Mouse (Mus musculus) right cerebral cortex, postnatal 25 days (tissue): ENCODE data around the gene Edf1.
A peak's percentile ranks its signal among the peaks of the same experiment; 100 is the strongest.

Experiments used
- DNase-seq: peaks from one replicate; pipeline ENCODE4 v3.0.0; 2022

Edf1 gene

GRCm38 (mm10) chr2:25583120-25583481 lies 25.5 kb downstream of the Edf1 start:
- no peak for DNase-seq

GRCm38 (mm10) chr2:25583571-25583970 lies 25.9 kb downstream of the Edf1 start:
- DNase-seq, result no peak

GRCm38 (mm10) chr2:25584152-25584551 lies 26.5 kb downstream of the Edf1 start:
- DNase-seq, result no peak

- no peak for DNase-seq
Observed at GRCm38 (mm10) chr2:25584856-25585255, 27.2 kb downstream of the Edf1 start.

GRCm38 (mm10) chr2:25585601-25586000 lies 28.0 kb downstream of the Edf1 start:
- DNase-seq, result no peak

GRCm38 (mm10) chr2:25587290-25587689 lies 29.6 kb downstream of the Edf1 start:
- no peak for DNase-seq

- DNase-seq, result no peak
Observed at GRCm38 (mm10) chr2:25588227-25588907, 30.7 kb downstream of the Edf1 start.

GRCm38 (mm10) chr2:25591863-25592262 lies 34.2 kb downstream of the Edf1 start:
- DNase-seq, result no peak

- no peak for DNase-seq
Observed at GRCm38 (mm10) chr2:25596765-25597510, 39.3 kb downstream of the Edf1 start.

- DNase-seq, result no peak
Observed at GRCm38 (mm10) chr2:25598749-25599148, 41.1 kb downstream of the Edf1 start.

GRCm38 (mm10) chr2:25600037-25600436 lies 42.4 kb downstream of the Edf1 start:
- no peak for DNase-seq

- DNase-seq, result no peak
Observed at GRCm38 (mm10) chr2:25602526-25602925, 44.9 kb downstream of the Edf1 start.

- peak; percentile 93 for DNase-seq
Observed at GRCm38 (mm10) chr2:25607761-25608622, 50.3 kb downstream of the Edf1 start, which contains the start of gene Rabl6. TSS of gene Rabl6 (minus strand) at chr2:25608521.

- DNase-seq, result no peak
Observed at GRCm38 (mm10) chr2:25608671-25609070, 51.0 kb downstream of the Edf1 start.
